Mouse (Mus musculus): Measurements from ENCODE around the gene Sec14l3. TPM values are rescaled to one million over a fixed set of nuclear protein-coding genes. Genes with fewer than 3 reads are reported as not detected.

The Sec14l3 gene
- polyA plus RNA-seq, 1 experiment from 2014 or later: not detected

DNA sequence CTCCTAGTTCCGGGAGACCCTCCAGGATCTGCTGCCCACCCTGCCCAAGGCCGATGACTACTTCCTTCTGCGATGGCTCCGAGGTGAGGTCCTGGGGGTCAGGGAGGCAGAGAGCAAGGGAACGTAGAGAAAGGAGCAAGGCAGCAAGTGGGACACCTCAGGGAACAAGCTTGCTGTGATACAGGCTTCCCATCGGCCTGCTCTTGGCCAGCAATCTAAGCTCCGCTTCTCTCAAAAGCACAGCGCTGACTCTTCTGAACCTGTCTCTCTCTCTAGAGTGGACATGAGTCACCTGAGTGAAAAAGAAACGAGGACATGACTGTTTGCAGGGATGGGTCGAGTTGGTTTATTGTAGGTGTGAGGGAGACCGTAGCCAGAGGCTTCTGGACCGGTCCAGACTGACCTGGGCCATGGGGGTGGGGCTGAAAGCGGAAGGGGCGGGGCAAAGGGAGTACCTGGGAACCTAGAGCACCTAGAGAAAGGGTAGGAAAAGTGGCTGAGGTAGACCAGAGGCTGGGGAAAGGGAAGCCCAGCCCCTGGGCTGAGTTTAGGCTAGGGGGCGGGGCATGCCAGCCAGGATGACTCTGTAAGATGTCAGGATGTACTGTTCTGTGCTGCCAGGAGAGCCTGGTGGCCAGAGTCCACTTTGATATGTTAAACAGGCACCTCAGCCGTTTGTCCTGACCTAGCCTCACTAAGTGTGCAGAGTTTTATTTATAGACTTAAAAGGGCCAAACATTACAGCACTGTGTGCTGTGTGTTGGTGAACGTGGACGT is 29.3 kb upstream of the Sec14l3 start:
- WGBS: 64% methylated on average over 18 of the region's 18 CpGs

GRCm38 (mm10) chr11:4035916-4036315 is 28.7 kb upstream of the Sec14l3 start:
- no peaks in the 10 kb centered on the region for H3K9me3 ChIP-seq
- ATAC-seq (ENCODE audit: insufficient number of reproducible peaks, low FRiP score, low TSS enrichment, low read depth): no peak
- WGBS: 79% methylated on average over 6 of the region's 6 CpGs
- H3K27me3 ChIP-seq: peaks cover 10% of the 10 kb centered on the region; the same call in 1 of the 2 replicates
- H3K36me3 ChIP-seq: no peaks in the 10 kb centered on the region
- H3K27ac ChIP-seq: no peak overlapping the region
- H3K4me1 ChIP-seq: no peaks in the 10 kb centered on the region
- no peak overlapping the region for H3K4me2 ChIP-seq
- no peak overlapping the region for H3K4me3 ChIP-seq
- no peak overlapping the region for H3K9ac ChIP-seq

More for the DNA sequence above, 29.3 kb upstream of the Sec14l3 start:
- Histone ChIP-seq H3K4me1 (no peaks in the 10 kb centered on the region), H3K4me2 (no peak overlapping the region), H3K4me3 (no peak overlapping the region), H3K9me3 (no peaks in the 10 kb centered on the region), H3K27me3 (peaks cover 12% of the 10 kb centered on the region; the same call in 1 of the 2 replicates), H3K36me3 (no peaks in the 10 kb centered on the region), H3K27ac (no peak overlapping the region), H3K9ac (no peak overlapping the region)
- no peak for ATAC-seq (ENCODE audit: insufficient number of reproducible peaks, low FRiP score, low TSS enrichment, low read depth)

DNA sequence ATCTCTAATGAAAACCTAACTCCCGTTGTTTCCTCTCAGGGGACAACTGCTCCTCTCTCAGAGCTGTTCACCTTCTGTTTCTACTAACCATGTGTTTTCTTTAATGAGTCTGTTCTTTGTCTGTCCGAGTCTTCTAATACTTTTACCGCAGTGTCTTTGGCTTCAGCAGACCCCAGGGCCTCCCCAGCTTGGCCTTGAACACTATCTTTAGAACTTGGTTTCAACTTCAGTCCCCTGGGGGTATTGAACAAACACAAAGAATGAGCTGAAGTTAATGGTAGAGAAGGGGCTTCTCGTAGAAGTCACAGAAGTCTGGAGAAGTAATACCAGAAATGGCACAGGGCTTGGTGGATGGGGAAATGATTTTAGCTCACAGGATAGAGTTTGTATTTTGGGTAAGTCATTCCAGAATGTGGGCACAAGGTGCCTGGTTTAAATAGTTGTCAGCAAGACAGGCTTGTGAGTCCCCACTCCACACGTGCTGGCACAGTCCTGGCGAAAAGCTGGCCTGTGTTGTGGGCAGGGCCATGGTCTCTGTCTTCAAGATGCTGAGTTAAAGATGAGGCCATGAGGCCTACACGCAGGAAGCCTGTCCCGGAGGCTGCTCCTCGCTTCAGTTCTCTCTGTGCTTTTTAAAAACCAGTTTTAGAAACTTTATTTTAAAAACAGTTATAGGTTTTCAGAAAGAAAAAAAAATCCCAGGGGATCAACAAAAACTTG is 28.1 kb upstream of the Sec14l3 start:
- H3K4me1 ChIP-seq: no peaks in the 10 kb centered on the region
- 63% methylated on average over 9 of the region's 9 CpGs for WGBS
- H3K27ac ChIP-seq: no peak overlapping the region
- no peaks in the 10 kb centered on the region for H3K9me3 ChIP-seq
- no peak for ATAC-seq (ENCODE audit: insufficient number of reproducible peaks, low FRiP score, low TSS enrichment, low read depth)
- H3K9ac ChIP-seq: no peak overlapping the region
- no peak overlapping the region for H3K4me2 ChIP-seq
- H3K4me3 ChIP-seq: no peak overlapping the region
- H3K27me3 ChIP-seq: peaks cover 4% of the 10 kb centered on the region; the same call in 1 of the 2 replicates
- no peaks in the 10 kb centered on the region for H3K36me3 ChIP-seq

- no peaks in the 10 kb centered on the region for H3K4me1 ChIP-seq
- H3K27ac ChIP-seq: no peak overlapping the region
- H3K4me2 ChIP-seq: no peak overlapping the region
- 86% methylated on average over 4 of the region's 4 CpGs for whole genome bisulfite sequencing
- H3K27me3 ChIP-seq: no peaks in the 10 kb centered on the region
- no peaks in the 10 kb centered on the region for H3K36me3 ChIP-seq
- no peak for ATAC-seq (ENCODE audit: insufficient number of reproducible peaks, low FRiP score, low TSS enrichment, low read depth)
- no peak overlapping the region for H3K4me3 ChIP-seq
- no peak overlapping the region for H3K9ac ChIP-seq
- H3K9me3 ChIP-seq: no peaks in the 10 kb centered on the region
These were observed 24.7 kb upstream of the Sec14l3 start for GRCm38 (mm10) chr11:4039951-4040350.

GRCm38 (mm10) chr11:4041123-4041625 is 23.5 kb upstream of the Sec14l3 start:
- H3K36me3 ChIP-seq: no peaks in the 10 kb centered on the region
- H3K4me2 ChIP-seq: no peak overlapping the region
- no peak for ATAC-seq (ENCODE audit: insufficient number of reproducible peaks, low FRiP score, low TSS enrichment, low read depth)
- H3K9ac ChIP-seq: no peak overlapping the region
- H3K4me3 ChIP-seq: no peak overlapping the region
- WGBS: 83% methylated on average over 6 of the region's 6 CpGs
- no peak overlapping the region for H3K27ac ChIP-seq
- H3K4me1 ChIP-seq: no peaks in the 10 kb centered on the region
- H3K27me3 ChIP-seq: no peaks in the 10 kb centered on the region
- no peaks in the 10 kb centered on the region for H3K9me3 ChIP-seq

- Histone ChIP-seq H3K27me3 (no peaks in the 10 kb centered on the region), H3K4me3 (no peak overlapping the region), H3K36me3 (no peaks in the 10 kb centered on the region), H3K4me2 (no peak overlapping the region), H3K9ac (no peak overlapping the region), H3K9me3 (no peaks in the 10 kb centered on the region), H3K27ac (no peak overlapping the region), H3K4me1 (no peaks in the 10 kb centered on the region)
- ATAC-seq (ENCODE audit: insufficient number of reproducible peaks, low FRiP score, low TSS enrichment, low read depth): no peak
- 84% methylated on average over 7 of the region's 7 CpGs for WGBS
These were observed 21.6 kb upstream of the Sec14l3 start for GRCm38 (mm10) chr11:4043081-4043480.

GRCm38 (mm10) chr11:4046526-4046925 is 18.1 kb upstream of the Sec14l3 start:
- H3K27me3 ChIP-seq: no peaks in the 10 kb centered on the region
- H3K4me1 ChIP-seq: no peaks in the 10 kb centered on the region
- no peak for ATAC-seq (ENCODE audit: insufficient number of reproducible peaks, low FRiP score, low TSS enrichment, low read depth)
- no peaks in the 10 kb centered on the region for H3K36me3 ChIP-seq
- no peak overlapping the region for H3K4me3 ChIP-seq
- H3K4me2 ChIP-seq: no peak overlapping the region
- H3K27ac ChIP-seq: no peak overlapping the region
- 58% methylated on average over 5 of the region's 5 CpGs for WGBS
- H3K9ac ChIP-seq: no peak overlapping the region
- no peaks in the 10 kb centered on the region for H3K9me3 ChIP-seq

GRCm38 (mm10) chr11:4047766-4048165 is 16.9 kb upstream of the Sec14l3 start:
- no peaks in the 10 kb centered on the region for H3K9me3 ChIP-seq

GRCm38 (mm10) chr11:4048438-4048837 is 16.2 kb upstream of the Sec14l3 start:
- WGBS: 86% methylated on average over 6 of the region's 6 CpGs
- H3K27me3 ChIP-seq: no peaks in the 10 kb centered on the region
- ATAC-seq (ENCODE audit: insufficient number of reproducible peaks, low FRiP score, low TSS enrichment, low read depth): no peak

More at GRCm38 (mm10) chr11:4047766-4048165, 16.9 kb upstream of the Sec14l3 start:
- 97% methylated on average over 2 of the region's 2 CpGs for WGBS
- ATAC-seq (ENCODE audit: insufficient number of reproducible peaks, low FRiP score, low TSS enrichment, low read depth): no peak
- no peaks in the 10 kb centered on the region for H3K27me3 ChIP-seq
- H3K36me3 ChIP-seq: no peaks in the 10 kb centered on the region
- H3K4me2 ChIP-seq: no peak overlapping the region
- no peak overlapping the region for H3K9ac ChIP-seq
- no peak overlapping the region for H3K4me3 ChIP-seq
- no peaks in the 10 kb centered on the region for H3K4me1 ChIP-seq
- H3K27ac ChIP-seq: no peak overlapping the region

DNA sequence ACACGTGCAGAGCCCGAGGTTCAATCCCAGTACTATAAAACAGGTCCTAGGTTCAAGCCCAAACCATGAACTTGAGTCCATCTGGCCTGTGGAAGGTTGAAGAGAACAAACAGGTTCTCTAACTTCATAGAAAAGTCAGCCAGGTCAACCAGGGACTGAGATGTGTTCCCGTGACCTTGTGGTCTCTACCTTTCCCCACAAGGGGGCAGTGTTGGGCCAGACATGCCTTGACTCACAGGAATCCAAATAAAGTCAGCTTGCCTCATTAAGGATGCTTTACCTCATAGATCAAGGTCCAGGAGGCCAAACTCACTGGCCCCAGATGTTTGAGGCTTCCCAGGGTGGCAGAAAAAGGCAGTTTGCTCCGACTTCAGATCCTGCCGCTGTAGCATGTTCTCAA is 11.1 kb upstream of the Sec14l3 start:
- Histone ChIP-seq H3K4me2 (no peak overlapping the region), H3K4me1 (no peaks in the 10 kb centered on the region), H3K9me3 (no peaks in the 10 kb centered on the region), H3K27me3 (no peaks in the 10 kb centered on the region), H3K36me3 (no peaks in the 10 kb centered on the region), H3K9ac (no peak overlapping the region), H3K27ac (no peak overlapping the region), H3K4me3 (no peak overlapping the region)
- no peak for ATAC-seq (ENCODE audit: insufficient number of reproducible peaks, low FRiP score, low TSS enrichment, low read depth)
- 21% methylated on average over 5 of the region's 5 CpGs for WGBS

More at GRCm38 (mm10) chr11:4048438-4048837, 16.2 kb upstream of the Sec14l3 start:
- Histone ChIP-seq H3K36me3 (no peaks in the 10 kb centered on the region), H3K4me1 (no peaks in the 10 kb centered on the region), H3K4me2 (no peak overlapping the region), H3K4me3 (no peak overlapping the region), H3K27ac (no peak overlapping the region), H3K9ac (no peak overlapping the region), H3K9me3 (no peaks in the 10 kb centered on the region)

DNA sequence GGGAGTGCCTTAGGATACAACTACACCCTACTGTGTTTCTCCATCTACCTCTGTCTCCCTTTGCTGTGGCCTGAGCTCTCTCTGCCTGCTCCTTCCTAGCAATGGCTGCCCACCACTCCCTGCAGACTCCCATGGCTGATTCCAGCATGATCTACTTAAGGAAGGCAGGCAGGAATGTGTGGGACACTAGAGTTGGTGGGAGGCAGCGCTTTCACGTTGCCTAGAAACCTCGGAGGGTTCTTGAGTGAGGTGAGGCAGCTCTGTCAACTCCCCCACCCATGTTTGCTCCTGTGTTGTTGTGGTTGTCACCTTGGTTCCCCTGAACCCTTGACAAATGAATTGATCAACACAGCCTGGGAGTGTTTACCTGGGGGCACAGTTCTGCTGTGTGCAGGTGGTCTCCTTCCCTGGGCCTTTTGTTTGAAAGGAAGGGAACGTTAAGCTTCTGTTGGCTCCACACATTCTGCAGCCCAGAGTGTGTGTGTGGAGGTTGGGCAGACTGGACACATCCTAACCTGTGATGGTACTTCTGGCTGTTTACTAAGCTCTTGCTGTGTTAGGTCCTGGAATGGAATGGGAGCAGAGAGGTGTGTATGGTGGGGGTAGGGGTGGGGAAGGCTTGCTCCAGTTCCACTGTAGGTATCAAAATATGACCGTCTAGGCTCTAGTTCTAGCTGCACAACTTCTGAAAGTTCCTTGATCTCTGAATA is 3.6 kb upstream of the Sec14l3 start:
- Histone ChIP-seq H3K4me2 (no peak overlapping the region), H3K27me3 (no peaks in the 10 kb centered on the region; the same call in 1 of the 2 replicates), H3K4me3 (no peak overlapping the region), H3K27ac (no peak overlapping the region), H3K9me3 (no peaks in the 10 kb centered on the region), H3K9ac (no peak overlapping the region), H3K36me3 (no peaks in the 10 kb centered on the region), H3K4me1 (no peaks in the 10 kb centered on the region)
- 73% methylated on average over 5 of the region's 5 CpGs for WGBS
- ATAC-seq (ENCODE audit: insufficient number of reproducible peaks, low FRiP score, low TSS enrichment, low read depth): no peak
